Mouse (Mus musculus) liver, embryonic 12.5 days (tissue): ENCODE measurements around the gene Map4. TPM values are rescaled to one million over a fixed set of nuclear protein-coding genes. Genes with fewer than 3 reads are reported as not detected.

ENCODE experiments used
- ATAC-seq: fragments of 200-750 bp; cut with Nextera tagmentation; 2 replicates; pipeline ENCODE4 v1.8.0; 2017; ENCODE audit warnings: moderate number of reproducible peaks, mild to moderate bottlenecking, moderate library complexity
- H3K27ac ChIP-seq: fragments of 300-500 bp; sonication (generic); 2 replicates; pipeline ENCODE4 v1.5.1; 2016; ENCODE audit warnings: mild to moderate bottlenecking
- H3K27me3 ChIP-seq: fragments of 300-500 bp; sonication (generic); replicated peaks from 2 replicates; pipeline ENCODE4 v1.6.1; 2016; ENCODE audit warnings: mild to moderate bottlenecking, moderate library complexity
- H3K36me3 ChIP-seq: fragments of 300-500 bp; sonication (generic); 2 replicates; pipeline ENCODE4 v1.6.1; 2016; ENCODE audit warnings: mild to moderate bottlenecking, moderate library complexity
- H3K4me1 ChIP-seq: fragments of 300-500 bp; sonication (generic); 2 replicates; pipeline ENCODE4 v1.6.1; 2016
- H3K4me2 ChIP-seq: fragments of 300-500 bp; sonication (generic); 2 replicates; pipeline ENCODE4 v1.6.1; 2016; ENCODE audit warnings: mild to moderate bottlenecking, moderate library complexity
- H3K4me3 ChIP-seq: fragments of 300-500 bp; sonication (generic); 2 replicates; pipeline ENCODE4 v1.5.1; 2016; ENCODE audit warnings: mild to moderate bottlenecking, moderate library complexity
- H3K9ac ChIP-seq: fragments of 300-500 bp; sonication (generic); 2 replicates; pipeline ENCODE4 v1.6.1; 2016; ENCODE audit warnings: mild to moderate bottlenecking, moderate library complexity
- H3K9me3 ChIP-seq: fragments of 300-500 bp; sonication (generic); replicated peaks from 2 replicates; pipeline ENCODE4 v1.6.1; 2016; ENCODE audit warnings: mild to moderate bottlenecking, moderate library complexity
- WGBS: fragments of 180-500 bp; shearing (Covaris S2); methylation state at CpG from one replicate; pipeline ENCODE4 v1.1.7; 2016; ENCODE audit not compliant: insufficient replicate concordance; 5-methylcytosine and 5-hydroxymethylcytosine counted together
- polyA plus RNA-seq: library from polyadenylated mRNA; unstranded; fragments of >200 nt; fragmentation: Nextera tagmentation; extraction: Ambion mirVana; gene quantifications from 2 replicates; pipeline ENCODE4 v1.2.1, GENCODE M21; 2016

Map4 gene
- polyA plus RNA-seq, 1 experiment from 2014 or later: 19.1 TPM

- no peak for ATAC-seq
- Histone ChIP-seq H3K4me1 (peaks cover 34% of the 10 kb centered on the region), H3K27me3 (peaks cover 19% of the 10 kb centered on the region), H3K4me3 (peak overlapping the region; percentile 75), H3K4me2 (peak overlapping the region; percentile 98), H3K36me3 (no peaks in the 10 kb centered on the region), H3K9me3 (no peaks in the 10 kb centered on the region), H3K27ac (peak overlapping the region; percentile 88), H3K9ac (peak overlapping the region; percentile 72; the same call in 1 of the 2 replicates)
- WGBS: 48% methylated on average over 6 of the region's 6 CpGs
These were observed 508 bp upstream of the Map4 start for GRCm38 (mm10) chr9:109930752-109931151.

- ATAC-seq: no peak
- H3K27me3 ChIP-seq: peaks cover 19% of the 10 kb centered on the region
- H3K36me3 ChIP-seq: no peaks in the 10 kb centered on the region
- H3K9ac ChIP-seq: peak overlapping the region; percentile 80
- H3K4me1 ChIP-seq: peaks cover 34% of the 10 kb centered on the region
- H3K4me3 ChIP-seq: peak overlapping the region; percentile 75
- H3K4me2 ChIP-seq: peak overlapping the region; percentile 98
- 1% methylated on average over 20 of the region's 20 CpGs for WGBS
- no peaks in the 10 kb centered on the region for H3K9me3 ChIP-seq
- peak overlapping the region; percentile 88 for H3K27ac ChIP-seq
These were observed 1.1 kb downstream of the Map4 start for GRCm38 (mm10) chr9:109932361-109932755.

GRCm38 (mm10) chr9:109932756-109933375, 1.6 kb downstream of the Map4 start:
- WGBS: 4% methylated on average over 12 of the region's 12 CpGs
- Histone ChIP-seq H3K4me1 (peaks cover 34% of the 10 kb centered on the region), H3K36me3 (no peaks in the 10 kb centered on the region), H3K4me2 (peak overlapping the region; percentile 98), H3K27me3 (peaks cover 19% of the 10 kb centered on the region), H3K4me3 (peak overlapping the region; percentile 75), H3K9me3 (no peaks in the 10 kb centered on the region), H3K27ac (peak overlapping the region; percentile 12; the same call in 1 of the 2 replicates), H3K9ac (peak overlapping the region; percentile 80)
- no peak for ATAC-seq

GRCm38 (mm10) chr9:109939401-109939800, 8.1 kb downstream of the Map4 start:
- no peaks in the 10 kb centered on the region for H3K36me3 ChIP-seq
- H3K9ac ChIP-seq: no peak overlapping the region
- no peaks in the 10 kb centered on the region for H3K9me3 ChIP-seq
- no peak for ATAC-seq
- WGBS: 88% methylated on average over 3 of the region's 3 CpGs
- no peak overlapping the region for H3K4me3 ChIP-seq
- H3K4me2 ChIP-seq: no peak overlapping the region
- 0 out of 2 replicates have a peak, but pooled peaks cover 3% of the 10 kb centered on the region for H3K4me1 ChIP-seq
- no peaks in the 10 kb centered on the region for H3K27me3 ChIP-seq
- no peak overlapping the region for H3K27ac ChIP-seq

- H3K27ac ChIP-seq: no peak overlapping the region
- no peak overlapping the region for H3K4me2 ChIP-seq
- 75% methylated on average over 4 of the region's 4 CpGs for WGBS
- no peak overlapping the region for H3K9ac ChIP-seq
- H3K27me3 ChIP-seq: no peaks in the 10 kb centered on the region
- H3K9me3 ChIP-seq: no peaks in the 10 kb centered on the region
- no peak for ATAC-seq
- H3K4me1 ChIP-seq: no peaks in the 10 kb centered on the region
- H3K36me3 ChIP-seq: no peaks in the 10 kb centered on the region
- H3K4me3 ChIP-seq: no peak overlapping the region
These were observed 11.5 kb downstream of the Map4 start for GRCm38 (mm10) chr9:109942796-109943195.

- no peak overlapping the region for H3K4me3 ChIP-seq
- H3K4me2 ChIP-seq: no peak overlapping the region
- no peak overlapping the region for H3K9ac ChIP-seq
- no peak overlapping the region for H3K27ac ChIP-seq
- WGBS: 70% methylated on average over 2 of the region's 2 CpGs
- no peaks in the 10 kb centered on the region for H3K9me3 ChIP-seq
- H3K4me1 ChIP-seq: no peaks in the 10 kb centered on the region
- no peaks in the 10 kb centered on the region for H3K36me3 ChIP-seq
- ATAC-seq: no peak
- no peaks in the 10 kb centered on the region for H3K27me3 ChIP-seq
These were observed 13.5 kb downstream of the Map4 start for GRCm38 (mm10) chr9:109944712-109945111.

- Histone ChIP-seq H3K27ac (no peak overlapping the region), H3K4me1 (no peaks in the 10 kb centered on the region), H3K36me3 (no peaks in the 10 kb centered on the region), H3K4me3 (no peak overlapping the region), H3K9me3 (no peaks in the 10 kb centered on the region), H3K4me2 (no peak overlapping the region), H3K27me3 (no peaks in the 10 kb centered on the region), H3K9ac (no peak overlapping the region)
- no peak for ATAC-seq
These were observed 17.3 kb downstream of the Map4 start for GRCm38 (mm10) chr9:109948546-109948945.

GRCm38 (mm10) chr9:109949801-109950200, 18.5 kb downstream of the Map4 start:
- no peak overlapping the region for H3K27ac ChIP-seq
- H3K4me1 ChIP-seq: no peaks in the 10 kb centered on the region
- H3K4me3 ChIP-seq: no peak overlapping the region
- WGBS: 67% methylated on average over 4 of the region's 4 CpGs
- no peak for ATAC-seq
- no peak overlapping the region for H3K9ac ChIP-seq
- no peaks in the 10 kb centered on the region for H3K9me3 ChIP-seq
- no peaks in the 10 kb centered on the region for H3K27me3 ChIP-seq
- no peaks in the 10 kb centered on the region for H3K36me3 ChIP-seq
- H3K4me2 ChIP-seq: no peak overlapping the region

- no peak overlapping the region for H3K4me2 ChIP-seq
- no peaks in the 10 kb centered on the region for H3K9me3 ChIP-seq
- H3K27ac ChIP-seq: no peak overlapping the region
- H3K4me3 ChIP-seq: no peak overlapping the region
- WGBS: 87% methylated on average over 8 of the region's 8 CpGs
- no peak for ATAC-seq
- no peaks in the 10 kb centered on the region for H3K4me1 ChIP-seq
- H3K27me3 ChIP-seq: no peaks in the 10 kb centered on the region
- no peak overlapping the region for H3K9ac ChIP-seq
- H3K36me3 ChIP-seq: no peaks in the 10 kb centered on the region
These were observed 22.3 kb downstream of the Map4 start for GRCm38 (mm10) chr9:109953538-109953937.

GRCm38 (mm10) chr9:109954631-109955030, 23.4 kb downstream of the Map4 start:
- Histone ChIP-seq H3K9me3 (no peaks in the 10 kb centered on the region), H3K27me3 (no peaks in the 10 kb centered on the region), H3K4me3 (no peak overlapping the region), H3K4me2 (no peak overlapping the region), H3K9ac (no peak overlapping the region), H3K27ac (no peak overlapping the region), H3K36me3 (no peaks in the 10 kb centered on the region), H3K4me1 (peaks cover 2% of the 10 kb centered on the region; the same call in 1 of the 2 replicates)
- ATAC-seq: no peak

GRCm38 (mm10) chr9:109959456-109960150, 28.3 kb downstream of the Map4 start:
- Histone ChIP-seq H3K27me3 (no peaks in the 10 kb centered on the region), H3K27ac (no peak overlapping the region), H3K4me1 (peaks cover 2% of the 10 kb centered on the region; the same call in 1 of the 2 replicates), H3K9ac (no peak overlapping the region), H3K36me3 (no peaks in the 10 kb centered on the region), H3K9me3 (no peaks in the 10 kb centered on the region), H3K4me3 (no peak overlapping the region), H3K4me2 (peak overlapping the region; percentile 11; the same call in 1 of the 2 replicates)
- no peak for ATAC-seq
- WGBS: 48% methylated on average over 5 of the region's 5 CpGs

- Histone ChIP-seq H3K36me3 (no peaks in the 10 kb centered on the region), H3K27me3 (no peaks in the 10 kb centered on the region), H3K4me1 (peaks cover 2% of the 10 kb centered on the region; the same call in 1 of the 2 replicates), H3K9me3 (no peaks in the 10 kb centered on the region), H3K4me2 (no peak overlapping the region), H3K4me3 (no peak overlapping the region), H3K9ac (no peak overlapping the region), H3K27ac (no peak overlapping the region)
- ATAC-seq: no peak
- WGBS: 75% methylated on average over 4 of the region's 4 CpGs
These were observed 29.3 kb downstream of the Map4 start for GRCm38 (mm10) chr9:109960593-109960992.
